Mouse (Mus musculus) monocyte, adult 2 months (primary cell): ENCODE measurements at regions not wholly inside any gene's neighbourhood (a gene's known extent, or its start where the extent isn't known, plus 50 kb on each side); places are given as distances from the start of the nearest gene placed in this dataset.
"Not testable (repeated sequence)": the region's sequence is repeated elsewhere in the genome, so short reads cannot be mapped to it uniquely, and the experiment has no call there.

Source experiments
- DNase-seq, 2 experiments: peaks; one replicate each; pipeline ENCODE4 v3.0.0; 2022; ENCODE audit warnings: low spot score in 2 of 2, low read depth in 1 of 2

- DNase-seq = peak; percentile 59 to 75
Observed at GRCm38 (mm10) chr10:96685991-96686601, 69.3 kb downstream of the Btg1 start.

GRCm38 (mm10) chr10:96686659-96687440 lies 70.0 kb downstream of the Btg1 start:
- no peak for DNase-seq

GRCm38 (mm10) chr10:96687441-96687772 lies 70.6 kb downstream of the Btg1 start:
- no peak for DNase-seq

- no peak for DNase-seq
Observed at GRCm38 (mm10) chr10:96689976-96690867, 73.4 kb downstream of the Btg1 start.

GRCm38 (mm10) chr10:96690868-96691302 lies 74.1 kb downstream of the Btg1 start:
- DNase-seq = peak in 1 of 2 experiments; percentile 55

- no peak for DNase-seq
Observed at GRCm38 (mm10) chr10:96691319-96691870, 74.6 kb downstream of the Btg1 start.

GRCm38 (mm10) chr10:96692821-96693220 lies 76.0 kb downstream of the Btg1 start:
- no peak for DNase-seq

GRCm38 (mm10) chr10:96693766-96694165 lies 77.0 kb downstream of the Btg1 start:
- no peak for DNase-seq

GRCm38 (mm10) chr10:96696571-96696970 lies 79.8 kb downstream of the Btg1 start:
- DNase-seq = no peak

- DNase-seq = no peak
Observed at GRCm38 (mm10) chr10:96697781-96698180, 81.0 kb downstream of the Btg1 start.

- DNase-seq = no peak
Observed at GRCm38 (mm10) chr10:96706656-96707055, 89.8 kb downstream of the Btg1 start.

- no peak for DNase-seq
Observed at GRCm38 (mm10) chr10:96708471-96708870, 91.7 kb downstream of the Btg1 start.

- no peak for DNase-seq
Observed at GRCm38 (mm10) chr10:96709698-96710356, 93.0 kb downstream of the Btg1 start.

GRCm38 (mm10) chr10:96711993-96712392 lies 95.2 kb downstream of the Btg1 start:
- no peak for DNase-seq

GRCm38 (mm10) chr10:96714702-96715101 lies 97.9 kb downstream of the Btg1 start:
- DNase-seq = no peak

GRCm38 (mm10) chr10:96717281-96717680 lies 100.5 kb downstream of the Btg1 start:
- DNase-seq = no peak

- DNase-seq = not testable (repeated sequence)
Observed at GRCm38 (mm10) chr10:96718706-96719105, 101.9 kb downstream of the Btg1 start.

- no peak for DNase-seq
Observed at GRCm38 (mm10) chr10:96720281-96720711, 103.5 kb downstream of the Btg1 start.

GRCm38 (mm10) chr10:96720956-96721688 lies 104.3 kb downstream of the Btg1 start:
- no peak for DNase-seq

GRCm38 (mm10) chr10:96722491-96722890 lies 105.7 kb downstream of the Btg1 start:
- DNase-seq = no peak
